Mouse (Mus musculus) testis, adult 2 months (tissue): ENCODE data around the gene 2810408A11Rik. TPM values are rescaled to one million over a fixed set of nuclear protein-coding genes. Genes with fewer than 3 reads are reported as not detected.

Source experiments
- H3K27ac ChIP-seq: fragments of 200-500 bp; 2 replicates; pipeline ENCODE4 v1.5.1; 2012; ENCODE audit warnings: low read depth, low read length; ENCODE audit not compliant: control insufficient read depth, insufficient read depth
- H3K27me3 ChIP-seq: fragments of 200-500 bp; 2 replicates; pipeline ENCODE4 v1.6.1; 2012; ENCODE audit warnings: mild to moderate bottlenecking, low read length, moderate library complexity; ENCODE audit not compliant: control insufficient read depth, insufficient read depth
- H3K36me3 ChIP-seq: fragments of 200-500 bp; 2 replicates; pipeline ENCODE4 v1.6.1; 2012; ENCODE audit warnings: mild to moderate bottlenecking, low read length; ENCODE audit not compliant: control insufficient read depth, insufficient read depth
- H3K4me1 ChIP-seq: fragments of 200-500 bp; 2 replicates; pipeline ENCODE4 v1.6.1; 2012; ENCODE audit warnings: low read length; ENCODE audit not compliant: control insufficient read depth, insufficient read depth
- H3K4me3 ChIP-seq: fragments of 200-500 bp; 2 replicates; pipeline ENCODE4 v1.5.1; 2012; ENCODE audit warnings: low read depth, mild to moderate bottlenecking, low read length, moderate library complexity, mixed read lengths; ENCODE audit not compliant: control insufficient read depth
- CTCF ChIP-seq: fragments of 200-500 bp; IDR thresholded peaks from 2 replicates; pipeline ENCODE4 v1.5.1; 2012; ENCODE audit warnings: low read depth, mild to moderate bottlenecking, inconsistent platforms, low read length, moderate library complexity; ENCODE audit not compliant: control insufficient read depth, insufficient read depth, insufficient replicate concordance
- POLR2A ChIP-seq: fragments of 200-500 bp; IDR thresholded peaks from 2 replicates; pipeline ENCODE4 v1.6.1; 2012; ENCODE audit warnings: low read depth, mild to moderate bottlenecking, inconsistent platforms, low read length, moderate library complexity; ENCODE audit not compliant: control insufficient read depth
- polyA plus RNA-seq: library from polyadenylated mRNA; depleted of rRNA; stranded (reverse); fragments of >200 nt; gene quantifications from 2 replicates; pipeline ENCODE4 v1.2.3, GENCODE M21; 2012

The 2810408A11Rik gene
- polyA plus RNA-seq, 1 experiment = 125 TPM

DNA sequence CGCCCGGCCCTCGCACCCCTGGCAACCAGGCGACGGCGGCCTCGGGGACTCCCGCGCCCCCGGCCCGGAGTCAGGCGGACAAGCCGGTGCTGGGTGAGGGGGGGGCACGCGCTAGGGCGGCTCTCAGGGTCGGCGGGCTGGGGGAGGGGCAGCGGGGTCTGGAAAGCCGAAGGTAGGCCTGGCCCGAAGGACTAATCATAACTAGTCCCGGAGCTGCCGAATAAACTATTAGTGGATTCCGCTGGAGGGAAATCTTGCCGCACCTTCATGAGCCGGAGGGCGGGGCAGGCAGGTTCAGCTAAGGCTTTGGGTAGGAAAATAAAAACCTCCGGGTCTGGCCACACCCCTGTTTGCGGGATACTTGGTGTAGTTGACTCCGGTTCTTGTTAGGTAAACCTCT, 35.4 kb upstream of the 2810408A11Rik start:
- H3K4me1 ChIP-seq = peaks cover 8% of the 10 kb centered on the region
- no peaks in the 10 kb centered on the region for H3K27me3 ChIP-seq
- peak overlapping the region; percentile 91 for H3K4me3 ChIP-seq
- peak overlapping the region; percentile 91 for H3K27ac ChIP-seq
- peaks cover 5% of the 10 kb centered on the region for H3K36me3 ChIP-seq
- no peak for TF ChIP-seq POLR2A
- no peak for TF ChIP-seq CTCF

GRCm38 (mm10) chr11:69935137-69935879, 34.5 kb upstream of the 2810408A11Rik start, which contains the start of gene Ybx2:
Ybx2 (plus strand) TSS chr11:69935796.
- Histone ChIP-seq H3K4me1 (peaks cover 6% of the 10 kb centered on the region), H3K4me3 (peak within 1 kb of the TSS; percentile 91), H3K36me3 (peaks cover 2% of the 10 kb centered on the region; the same call in 1 of the 2 replicates), H3K27me3 (no peaks in the 10 kb centered on the region), H3K27ac (peak within 1 kb of the TSS; percentile 98)
- TF ChIP-seq CTCF (no peak), POLR2A (peak; percentile 59; the same call in 1 of the 2 replicates)

DNA sequence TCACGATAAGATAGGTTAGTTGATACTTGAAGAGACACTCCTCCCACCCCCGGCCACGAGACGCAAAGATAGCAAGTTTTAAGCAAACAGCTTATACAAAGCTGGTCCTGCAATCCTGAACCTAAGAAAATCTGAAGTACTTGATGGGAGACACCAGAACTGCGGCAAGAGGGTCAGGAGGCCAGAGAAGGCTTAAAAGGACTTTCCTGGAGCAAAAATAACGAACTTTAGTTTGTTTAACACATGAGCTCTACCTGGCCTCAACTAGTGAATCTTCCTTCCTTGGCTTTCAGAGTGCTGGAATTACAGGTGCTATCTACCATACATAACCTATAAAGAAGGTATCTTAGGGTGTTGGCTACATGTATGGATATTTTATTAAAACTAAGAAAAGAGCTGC, 33.9 kb upstream of the 2810408A11Rik start:
- TF ChIP-seq CTCF (no peak), POLR2A (no peak)
- H3K27me3 ChIP-seq = no peaks in the 10 kb centered on the region
- H3K4me1 ChIP-seq = peaks cover 8% of the 10 kb centered on the region
- H3K36me3 ChIP-seq = peaks cover 2% of the 10 kb centered on the region; the same call in 1 of the 2 replicates
- peak overlapping the region; percentile 91 for H3K4me3 ChIP-seq
- peak overlapping the region; percentile 98 for H3K27ac ChIP-seq

GRCm38 (mm10) chr11:69934169-69934568, 33.4 kb upstream of the 2810408A11Rik start:
- peaks cover 8% of the 10 kb centered on the region for H3K4me1 ChIP-seq

GRCm38 (mm10) chr11:69933066-69933465, 32.3 kb upstream of the 2810408A11Rik start:
- H3K36me3 ChIP-seq = peaks cover 2% of the 10 kb centered on the region; the same call in 1 of the 2 replicates

More at GRCm38 (mm10) chr11:69934169-69934568, 33.4 kb upstream of the 2810408A11Rik start:
- Histone ChIP-seq H3K27me3 (no peaks in the 10 kb centered on the region), H3K4me3 (peak overlapping the region; percentile 81), H3K27ac (peak overlapping the region; percentile 98), H3K36me3 (peaks cover 2% of the 10 kb centered on the region; the same call in 1 of the 2 replicates)
- TF ChIP-seq CTCF (peak; percentile 87), POLR2A (0 out of 2 replicates have a peak, but pooled peaks have one; percentile 40)

DNA sequence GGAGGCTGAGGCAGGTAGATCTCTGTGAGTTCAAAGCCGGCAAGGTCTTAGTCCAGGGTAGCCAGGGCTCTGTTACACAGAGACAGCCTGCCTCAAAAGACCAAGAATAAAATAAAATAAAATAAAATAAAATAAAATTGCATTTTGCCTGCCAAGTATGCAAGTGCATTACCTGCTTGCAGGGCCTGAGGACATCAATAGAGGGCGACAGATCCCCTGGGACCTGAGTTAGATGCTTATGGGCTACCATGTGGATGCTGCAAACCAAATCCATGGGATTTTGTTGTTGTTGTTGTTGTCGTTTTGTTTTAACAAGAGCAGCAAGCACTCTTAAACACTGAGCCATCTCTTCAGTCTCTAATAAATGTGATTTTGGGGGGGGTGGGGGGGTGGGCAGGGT, 31.5 kb upstream of the 2810408A11Rik start:
- no peaks in the 10 kb centered on the region for H3K27me3 ChIP-seq
- H3K4me3 ChIP-seq = no peak overlapping the region
- peaks cover 2% of the 10 kb centered on the region; the same call in 1 of the 2 replicates for H3K36me3 ChIP-seq
- no peak for TF ChIP-seq CTCF
- TF ChIP-seq POLR2A = no peak
- peaks cover 8% of the 10 kb centered on the region for H3K4me1 ChIP-seq
- no peak overlapping the region for H3K27ac ChIP-seq

More at GRCm38 (mm10) chr11:69933066-69933465, 32.3 kb upstream of the 2810408A11Rik start:
- Histone ChIP-seq H3K27ac (no peak overlapping the region), H3K4me1 (peaks cover 8% of the 10 kb centered on the region), H3K27me3 (no peaks in the 10 kb centered on the region), H3K4me3 (no peak overlapping the region)
- TF ChIP-seq CTCF = no peak
- no peak for TF ChIP-seq POLR2A

DNA sequence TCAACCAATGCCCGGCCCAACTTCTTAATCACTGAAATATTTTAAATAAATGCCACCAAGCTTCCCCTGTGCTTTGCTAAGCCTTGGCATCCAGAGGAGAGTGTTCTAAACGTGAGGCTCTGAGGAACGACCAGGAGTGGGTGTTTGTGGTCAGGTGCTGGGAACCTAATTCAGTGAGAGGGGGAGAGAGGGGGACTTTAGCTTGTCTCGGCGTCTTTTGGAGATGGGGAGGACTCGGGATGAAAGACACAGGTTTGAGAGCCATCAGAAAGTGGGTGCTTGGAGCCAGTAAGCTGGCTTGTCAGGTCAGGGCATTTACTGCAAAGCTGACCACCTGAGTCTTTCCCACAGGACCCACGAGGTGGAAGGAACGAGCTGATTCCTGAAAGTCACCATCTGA, 31.0 kb upstream of the 2810408A11Rik start:
- TF ChIP-seq POLR2A = no peak
- no peaks in the 10 kb centered on the region for H3K27me3 ChIP-seq
- H3K27ac ChIP-seq = no peak overlapping the region
- peaks cover 6% of the 10 kb centered on the region for H3K4me1 ChIP-seq
- no peak overlapping the region for H3K4me3 ChIP-seq
- peaks cover 2% of the 10 kb centered on the region; the same call in 1 of the 2 replicates for H3K36me3 ChIP-seq
